Mouse (Mus musculus) heart, adult 2 months (tissue): ENCODE results near the gene 1520401A03Rik.

ENCODE experiments used
- CTCF ChIP-seq: fragments of 200-600 bp; IDR thresholded peaks from 2 replicates; pipeline ENCODE4 v1.8.1; 2022; ENCODE audit warnings: antibody characterized with exemption, mild to moderate bottlenecking, moderate library complexity
- EP300 ChIP-seq: fragments of 200-500 bp; IDR thresholded peaks from 2 replicates; pipeline ENCODE4 v1.6.1; 2011; ENCODE audit warnings: low read depth, low read length, control low read depth; ENCODE audit not compliant: insufficient read depth
- POLR2A ChIP-seq: fragments of 200-500 bp; IDR thresholded peaks from 2 replicates; pipeline ENCODE4 v1.6.1; 2011; ENCODE audit warnings: mild to moderate bottlenecking, low read depth, low read length, control low read depth; ENCODE audit not compliant: insufficient read depth

- no peak for TF ChIP-seq POLR2A
- TF ChIP-seq EP300: no peak
- no peak for TF ChIP-seq CTCF
Observed at GRCm38 (mm10) chr17:23682530-23682929, 40.1 kb downstream of the 1520401A03Rik start.
